Mouse (Mus musculus) adrenal gland, adult 10 weeks (tissue): ENCODE data around the gene Usp54. TPM values are rescaled to one million over a fixed set of nuclear protein-coding genes. Genes with fewer than 3 reads are reported as not detected.

Experiments
- polyA plus RNA-seq: library from polyadenylated mRNA; stranded (reverse); fragments of 350-450 nt; fragmentation: Illumina TruSeq; extraction: RNeasy Lipid Tissue Mini Kit (QIAGEN cat#74804); gene quantifications from one replicate; pipeline ENCODE4 v1.2.3, GENCODE M21; 2014; ENCODE audit warnings: low read depth, low replicate concordance

Usp54 gene
- polyA plus RNA-seq: 10.8 TPM

DNA sequence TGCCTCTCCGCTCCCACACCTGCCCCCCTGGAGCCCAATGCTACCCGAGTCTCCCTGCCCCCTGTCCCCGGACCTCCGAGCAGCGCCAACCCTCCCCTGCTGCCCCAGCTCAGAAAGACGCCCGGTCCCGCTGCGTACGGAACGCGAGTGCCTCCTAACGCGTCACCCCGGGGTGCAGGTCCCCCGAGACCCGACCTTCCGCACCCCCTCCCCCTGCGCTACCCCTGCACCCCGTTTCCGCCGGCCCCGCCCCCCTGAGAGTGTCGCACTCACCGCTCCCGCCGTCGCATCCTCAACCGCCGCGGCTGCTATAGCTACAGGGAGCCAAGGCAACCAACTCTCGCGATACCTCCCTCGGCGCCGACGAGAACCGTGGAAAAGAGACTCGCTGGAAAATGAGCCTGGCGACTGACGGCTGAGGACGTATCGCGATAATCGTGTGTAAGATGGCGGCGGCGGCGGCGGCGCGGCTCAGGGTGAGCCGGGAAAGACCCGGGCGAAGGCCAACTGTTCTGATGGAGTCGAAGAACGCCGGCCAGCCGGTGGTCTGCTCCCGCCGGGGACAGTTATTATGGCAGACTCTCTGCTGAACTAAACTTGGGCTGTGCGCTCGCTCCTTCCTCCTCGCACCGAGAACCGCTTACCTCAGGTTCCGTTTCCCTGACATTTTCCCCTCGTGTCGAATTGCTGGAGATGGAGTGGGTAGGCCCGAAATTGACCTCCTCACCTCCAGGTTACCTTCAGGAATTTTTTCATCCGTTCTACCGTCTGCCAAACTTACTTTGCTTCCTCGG is at the start of gene Usp54:
Gene Usp54, minus strand, starts transcription at position 420 of the 794 bp plus-strand sequence.

DNA sequence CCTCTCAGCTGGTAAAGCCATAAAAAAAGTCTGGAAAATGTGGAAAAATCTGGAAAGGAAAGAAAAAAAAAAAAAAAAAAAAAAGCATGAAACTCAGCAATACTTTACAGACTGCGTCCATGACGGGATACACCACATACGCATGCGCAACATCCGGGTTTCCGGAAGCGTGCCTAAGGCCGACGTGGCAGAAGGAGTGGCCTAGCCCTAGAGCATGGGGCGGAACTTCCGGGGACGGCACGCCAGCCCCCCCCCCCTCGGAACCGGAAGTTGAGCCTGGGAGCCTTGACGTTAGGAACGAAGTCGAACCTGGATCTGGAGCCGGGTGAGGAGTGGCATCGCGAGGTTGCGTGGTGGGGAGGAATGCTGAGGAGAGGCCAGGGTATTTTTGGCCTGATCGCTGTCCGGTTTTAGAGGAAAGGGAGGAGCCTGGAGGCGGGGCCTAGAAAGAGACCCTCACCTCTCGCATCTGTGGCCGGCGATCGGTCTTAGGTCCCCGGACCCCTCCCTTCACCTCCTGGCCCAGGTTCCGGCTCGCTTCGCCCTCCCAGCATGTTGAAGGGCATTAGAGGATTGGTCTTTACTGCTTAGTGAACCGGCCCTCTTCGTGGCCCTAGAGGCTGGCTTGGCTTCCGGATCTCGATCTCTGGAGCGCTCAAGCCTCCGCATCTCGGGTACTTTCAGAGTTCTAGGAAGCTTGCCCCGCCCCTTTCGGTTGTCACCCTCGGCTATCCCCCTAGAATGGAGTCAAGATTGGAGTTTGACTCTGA is 33.4 kb upstream of the Usp54 start, which contains the start of gene Sec24c:
Gene Sec24c, plus strand, starts transcription at position 245 of the 770 bp plus-strand sequence.

DNA sequence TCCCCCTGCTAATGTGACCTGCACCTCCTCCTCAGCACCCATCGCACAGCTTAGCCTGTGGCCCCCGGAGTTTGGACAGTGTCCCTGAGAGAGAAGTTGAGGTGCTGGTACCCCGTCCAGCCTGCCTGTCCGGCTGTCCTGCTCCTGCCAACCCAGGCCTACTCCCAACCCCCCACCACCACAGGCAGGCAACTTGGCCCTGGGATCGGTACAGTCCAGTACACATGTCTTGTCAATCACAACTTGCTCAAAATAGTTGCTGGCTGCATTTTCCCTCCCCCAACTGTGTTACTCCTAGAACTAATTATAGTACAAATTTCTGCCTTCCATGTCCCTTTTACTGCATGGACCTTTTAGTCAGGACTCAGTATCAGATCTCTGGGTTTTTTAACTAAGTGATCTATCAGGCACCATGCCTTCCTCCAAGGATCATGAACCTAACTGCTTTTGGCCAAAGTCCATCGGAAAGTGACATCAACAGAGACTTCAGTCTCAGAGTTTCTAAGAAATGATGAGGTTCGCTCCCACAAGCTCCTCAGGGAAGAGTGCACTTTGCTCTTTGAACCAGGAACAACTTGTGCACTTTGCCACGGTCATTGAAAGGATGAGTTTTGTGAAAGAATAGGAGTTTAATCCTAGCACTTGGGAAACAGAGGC is 27.4 kb upstream of the Usp54 start, which contains the start of gene Synpo2l:
Gene Synpo2l, minus strand, starts transcription at position 201 of the 657 bp plus-strand sequence.

DNA sequence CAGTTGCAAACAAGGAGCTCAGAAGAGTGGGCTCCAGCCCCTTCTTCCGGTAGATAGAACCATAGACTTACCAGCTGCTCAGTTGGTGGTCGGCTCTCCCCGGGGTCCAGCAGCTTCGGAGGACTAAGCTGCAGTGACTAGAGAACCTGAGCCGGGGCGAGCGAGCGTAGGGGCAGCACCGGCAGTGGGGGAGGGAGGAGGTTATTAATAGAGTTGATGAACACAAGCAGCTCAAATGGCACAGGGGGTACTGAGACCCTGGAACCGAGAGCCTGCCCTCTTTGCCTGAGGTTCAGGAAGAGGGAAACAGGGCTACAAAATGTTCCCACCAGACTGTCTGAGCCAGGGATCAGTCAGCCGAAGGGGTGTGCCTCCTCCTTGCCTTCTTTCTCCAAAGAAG is 15.5 kb upstream of the Usp54 start, which contains the start of gene Myoz1:
Gene Myoz1, minus strand, starts transcription at position 180 of the 400 bp plus-strand sequence.

DNA sequence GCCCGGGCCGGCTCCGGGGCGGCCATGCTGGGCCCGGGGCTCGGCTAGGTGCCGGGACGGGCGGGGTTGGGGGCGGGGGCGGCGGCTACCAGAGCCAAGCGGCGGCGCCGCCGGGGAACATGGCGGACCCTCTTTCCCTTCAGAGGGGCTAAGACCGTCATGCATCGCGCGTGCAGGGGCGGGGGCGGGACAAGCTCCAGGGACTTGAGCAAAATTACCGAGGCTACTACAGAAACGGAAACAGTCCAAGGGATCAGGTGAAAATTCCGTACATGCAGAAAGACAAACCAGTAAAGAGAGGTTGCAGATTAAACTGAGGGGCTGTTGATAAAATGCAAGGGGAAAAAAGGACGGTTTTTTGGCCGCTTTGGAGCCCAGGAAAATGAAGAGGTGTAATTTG is 94.4 kb downstream of the Usp54 start, which contains the start of gene Ppp3cb:
Gene Ppp3cb, minus strand, starts transcription at position 159 of the 400 bp plus-strand sequence.

Other genes with a start within 250 kb of the Usp54 start
- 7.9 TPM for gene Mrps16, start 247.4 kb downstream of the Usp54 start, polyA plus RNA-seq
- gene Cfap70, start 188.8 kb downstream of the Usp54 start, polyA plus RNA-seq: 0.87 TPM
- 208 TPM for gene Anxa7, start 160.9 kb downstream of the Usp54 start, polyA plus RNA-seq
- gene Mss51, start 144.2 kb downstream of the Usp54 start, polyA plus RNA-seq: 1.2 TPM
- 254 TPM for gene Ppp3cb, start 94.5 kb downstream of the Usp54 start, polyA plus RNA-seq
- 6.0 TPM for gene Myoz1, start 15.5 kb upstream of the Usp54 start, polyA plus RNA-seq
- 0.47 TPM for gene Synpo2l, start 27.3 kb upstream of the Usp54 start, polyA plus RNA-seq
- 52.5 TPM for gene Sec24c, start 33.2 kb upstream of the Usp54 start, polyA plus RNA-seq
- 40.8 TPM for gene Fut11, start 53.9 kb upstream of the Usp54 start, polyA plus RNA-seq
- 142 TPM for gene Chchd1, start 61.9 kb upstream of the Usp54 start, polyA plus RNA-seq
- gene Zswim8, start 66.5 kb upstream of the Usp54 start, polyA plus RNA-seq: 9.0 TPM
- 2.2 TPM for gene Ndst2, start 93.5 kb upstream of the Usp54 start, polyA plus RNA-seq
- 47.6 TPM for gene Camk2g, start 153.0 kb upstream of the Usp54 start, polyA plus RNA-seq
- gene Plau, start 195.6 kb upstream of the Usp54 start, polyA plus RNA-seq: 15.6 TPM